In genomic region chr7:56050487-56050911, GRCm38 (mm10) we compare ENCODE assay signal across 8 mouse cellular contexts. TPM values are rescaled to one million over a fixed set of nuclear protein-coding genes. Genes with fewer than 3 reads are reported as not detected.
DNase-seq lines count a peak whose midpoint lies in the region; ATAC-seq and TF ChIP-seq lines count a peak whose summit lies in the region.

No protein-coding gene starts in this region.

- H3K36me3 ChIP-seq in embryonic facial prominence, embryonic 12.5 days = 0 out of 2 replicates have a peak, but pooled peaks cover 3% of the 10 kb centered on the region
- peaks cover 7% of the 10 kb centered on the region for H3K36me3 ChIP-seq in heart, embryonic 10.5 days
- H3K36me3 ChIP-seq in liver, postnatal 0 days (replicated peaks; ENCODE audit: insufficient read depth, low read length) = 0 out of 2 replicates have a peak, but pooled peaks cover 3% of the 10 kb centered on the region
- no peaks in the 10 kb centered on the region for H3K36me3 ChIP-seq in neural tube, embryonic 13.5 days

- no peak for TF ChIP-seq EP300 in liver, postnatal 0 days (IDR thresholded peaks at IDR 0.05; ENCODE audit: low read depth)

- H3K4me2 ChIP-seq in embryonic facial prominence, embryonic 12.5 days (replicated peaks) = peak overlapping the region; percentile 58
- peak overlapping the region; percentile 82 for H3K4me2 ChIP-seq in liver, postnatal 0 days (ENCODE audit: low read depth, low read length)
- peak overlapping the region; percentile 80 for H3K4me2 ChIP-seq in neural tube, embryonic 13.5 days

- WGBS in embryonic facial prominence, embryonic 12.5 days = under 1% methylated on average over 18 of the region's 18 CpGs
- WGBS in heart, embryonic 10.5 days = under 1% methylated on average over 18 of the region's 18 CpGs
- under 1% methylated on average over 18 of the region's 18 CpGs for WGBS in liver, postnatal 0 days (ENCODE audit: insufficient replicate concordance)
- under 1% methylated on average over 18 of the region's 18 CpGs for WGBS in neural tube, embryonic 13.5 days

- peak overlapping the region; percentile 73 for H3K9ac ChIP-seq in embryonic facial prominence, embryonic 12.5 days
- H3K9ac ChIP-seq in liver, postnatal 0 days (replicated peaks) = peak overlapping the region; percentile 88
- H3K9ac ChIP-seq in neural tube, embryonic 13.5 days = peak overlapping the region; percentile 87

- no peaks in the 10 kb centered on the region for H3K9me3 ChIP-seq in embryonic facial prominence, embryonic 12.5 days
- no peaks in the 10 kb centered on the region for H3K9me3 ChIP-seq in heart, embryonic 10.5 days
- no peaks in the 10 kb centered on the region for H3K9me3 ChIP-seq in liver, postnatal 0 days (ENCODE audit: low read length)
- no peaks in the 10 kb centered on the region for H3K9me3 ChIP-seq in neural tube, embryonic 13.5 days

- peak; percentile 12; the same call in 1 of the 2 replicates for ATAC-seq in embryonic facial prominence, embryonic 12.5 days (ENCODE audit: insufficient number of reproducible peaks, insufficient read depth, low FRiP score, low TSS enrichment)
- ATAC-seq in liver, postnatal 0 days = peak; percentile 15
- peak; percentile 64 for ATAC-seq in neural tube, embryonic 13.5 days (ENCODE audit: low read depth)

- no peak for TF ChIP-seq CTCF in liver, postnatal 0 days (IDR thresholded peaks at IDR 0.05; ENCODE audit: low read depth)

- H3K4me1 ChIP-seq in embryonic facial prominence, embryonic 12.5 days = peaks cover 9% of the 10 kb centered on the region; the same call in 1 of the 2 replicates
- H3K4me1 ChIP-seq in heart, embryonic 10.5 days = peaks cover 10% of the 10 kb centered on the region
- peaks cover 18% of the 10 kb centered on the region for H3K4me1 ChIP-seq in liver, postnatal 0 days (ENCODE audit: insufficient read depth)
- H3K4me1 ChIP-seq in neural tube, embryonic 13.5 days (replicated peaks) = peaks cover 31% of the 10 kb centered on the region

- peak overlapping the region; percentile 79 for H3K4me3 ChIP-seq in embryonic facial prominence, embryonic 12.5 days
- H3K4me3 ChIP-seq in heart, embryonic 10.5 days = peak overlapping the region; percentile 85
- peak overlapping the region; percentile 76 for H3K4me3 ChIP-seq in liver, postnatal 0 days (ENCODE audit: low read depth, low read length)
- H3K4me3 ChIP-seq in neural tube, embryonic 13.5 days = peak overlapping the region; percentile 87

- H3K27ac ChIP-seq in embryonic facial prominence, embryonic 12.5 days = peak overlapping the region; percentile 85
- peak overlapping the region; percentile 90 for H3K27ac ChIP-seq in heart, embryonic 10.5 days
- H3K27ac ChIP-seq in liver, postnatal 0 days (ENCODE audit: low read depth) = peak overlapping the region; percentile 97
- peak overlapping the region; percentile 94 for H3K27ac ChIP-seq in neural tube, embryonic 13.5 days (replicated peaks)

- no peaks in the 10 kb centered on the region for H3K27me3 ChIP-seq in embryonic facial prominence, embryonic 12.5 days
- no peaks in the 10 kb centered on the region for H3K27me3 ChIP-seq in heart, embryonic 10.5 days (ENCODE audit: insufficient read depth, poor library complexity, severe bottlenecking)
- H3K27me3 ChIP-seq in liver, postnatal 0 days (ENCODE audit: insufficient read depth, low read length) = no peaks in the 10 kb centered on the region
- no peaks in the 10 kb centered on the region for H3K27me3 ChIP-seq in neural tube, embryonic 13.5 days

- peak; percentile 5 to 9 for DNase-seq in B cell, adult 2 months
- peak; percentile 45 to 84 for DNase-seq in adrenal gland, adult (ENCODE audit: inconsistent age in 2 of 2, low spot score in 1 of 2)
- DNase-seq in heart, embryonic 10.5 days (ENCODE audit: low spot score) = peak; percentile 80
- peak; percentile 20 to 28 for DNase-seq in kidney, adult 8-10 months
- DNase-seq in liver, postnatal 0 days = peak; percentile 49
- no peak for DNase-seq in Muller cell, postnatal 12 days (ENCODE audit: inconsistent ontology term)

RNA-seq across cellular contexts. Expression of gene Herc2, which starts 0.5 kb away (rescaled TPM):
- polyA plus RNA-seq in embryonic facial prominence, embryonic 12.5 days (2016; fragmentation: Nextera tagmentation; extraction: Ambion mirVana) = 27.9 and 28.1 TPM in 2 replicates
- polyA plus RNA-seq in heart, embryonic 10.5 days (2016; fragmentation: Nextera tagmentation; extraction: Ambion mirVana) = 18.1 and 20.8 TPM in 2 replicates
- 7.1 and 8.8 TPM in 2 replicates for polyA plus RNA-seq in liver, postnatal 0 days (2015; fragmentation: Nextera tagmentation; extraction: Ambion mirVana)
- 41.3 and 48.2 TPM in 2 replicates for polyA plus RNA-seq in neural tube, embryonic 13.5 days (2015; fragmentation: Nextera tagmentation; extraction: Ambion mirVana)

RNA-seq across cellular contexts. Expression of gene Nipa1, which starts 30.7 kb away (rescaled TPM):
- polyA plus RNA-seq in embryonic facial prominence, embryonic 12.5 days (2016; fragmentation: Nextera tagmentation; extraction: Ambion mirVana) = 9.9 and 10.0 TPM in 2 replicates
- polyA plus RNA-seq in heart, embryonic 10.5 days (2016; fragmentation: Nextera tagmentation; extraction: Ambion mirVana) = 5.6 and 6.8 TPM in 2 replicates
- 3.8 and 4.5 TPM in 2 replicates for polyA plus RNA-seq in liver, postnatal 0 days (2015; fragmentation: Nextera tagmentation; extraction: Ambion mirVana)
- 23.4 and 25.9 TPM in 2 replicates for polyA plus RNA-seq in neural tube, embryonic 13.5 days (2015; fragmentation: Nextera tagmentation; extraction: Ambion mirVana)

Comparison
In these comparisons a context has a peak if more than half of its experiments do, and no peak if none do; other contexts are left out.
1. ATAC-seq: peak in every context shown above with its lines; median percentile 64 in neural tube, embryonic 13.5 days; 15 in liver, postnatal 0 days; 12 in embryonic facial prominence, embryonic 12.5 days.